ENCODE assay signal across 17 mouse cellular contexts in the genomic region with DNA sequence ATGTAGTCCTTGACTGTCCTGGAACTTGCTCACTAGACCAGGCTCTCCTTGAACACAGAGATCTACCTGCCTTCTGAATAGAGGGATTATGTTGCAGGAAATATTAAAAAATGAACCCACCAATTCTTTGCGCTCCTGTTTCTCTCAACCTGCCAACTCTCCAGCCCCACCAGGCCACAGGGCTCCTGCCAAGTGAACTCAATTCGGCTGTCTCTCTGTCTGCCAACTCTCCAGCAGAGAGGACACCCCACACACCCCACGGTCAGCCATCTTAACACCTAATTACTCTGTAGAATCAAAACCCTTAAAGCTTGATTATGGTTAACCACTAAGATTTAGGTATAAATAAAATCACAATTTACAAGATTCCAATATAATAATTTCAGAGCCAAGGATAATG.
DNase-seq lines count a peak whose midpoint lies in the region.
"Had no signal": no experiment of that assay in that cellular context is flagged by ENCODE, and none has a peak within 500 bp of the region (broad histone marks: within the 10 kb centered on the region; RNA-seq: fewer than 3 reads in every experiment).

No protein-coding gene starts in this region.

- intact Hi-C loops in gastrocnemius, postnatal 36 days (cut with DNase I), result no loop called here
- intact Hi-C loops in left cerebral cortex, postnatal 4 days (cut with DNase I), result no loop called here
- intact Hi-C loops in left cerebral cortex, postnatal 25 days (cut with DNase I), result loop anchor here (10.0 kb wide), 1 partner anchor 392 kb away; no protein-coding TSS in a partner anchor

- DNase-seq in cerebellum, postnatal 10 days, result peak; percentile 35 to 60
- no peak for DNase-seq in cerebellum, postnatal 4 days (ENCODE audit: low spot score in 2 of 2)
- peak; percentile 30 to 53 for DNase-seq in cerebellum, postnatal 14 days
- DNase-seq in cerebellum, adult 9-11 months, result no peak
- DNase-seq in gastrocnemius, postnatal 25 days, result peak; percentile 5
- DNase-seq in gastrocnemius, postnatal 36 days, result no peak
- peak; percentile 4 for DNase-seq in left cerebral cortex, postnatal 4 days
- DNase-seq in left cerebral cortex, postnatal 25 days (ENCODE audit: low spot score in 2 of 2), result no peak
- DNase-seq: adrenal gland, adult 2 months; adrenal gland, adult 8-10 months; adrenal gland, postnatal 10 days; adrenal gland, postnatal 14 days; adrenal gland, postnatal 25 days; adrenal gland, postnatal 36 days; B cell, adult 2 months; cerebellum, adult 11 months; cerebellum, adult 11-12 months had no signal

Comparison
In these comparisons a context has a peak if more than half of its experiments do, and no peak if none do; other contexts are left out.
1. DNase-seq: peak in cerebellum, postnatal 10 days (2 of 2), cerebellum, postnatal 14 days (2 of 2), gastrocnemius, postnatal 25 days (single experiment) and left cerebral cortex, postnatal 4 days (single experiment); none in cerebellum, postnatal 4 days (0 of 2), cerebellum, adult 9-11 months (single experiment), gastrocnemius, postnatal 36 days (0 of 2) and left cerebral cortex, postnatal 25 days (0 of 2).